Comparison of ENCODE assay signal across 32 mouse cellular contexts in genomic region chr2:72733371-72733770, GRCm38 (mm10).
DNase-seq lines count a peak whose midpoint lies in the region; ATAC-seq lines count a peak whose summit lies in the region.
"Had no signal": no experiment of that assay in that cellular context is flagged by ENCODE, and none has a peak within 500 bp of the region (broad histone marks: within the 10 kb centered on the region; RNA-seq: fewer than 3 reads in every experiment).

No protein-coding gene starts in this region.

- no peaks in the 10 kb centered on the region for H3K36me3 ChIP-seq in embryonic facial prominence, embryonic 11.5 days (replicated peaks; ENCODE audit: control insufficient read depth, insufficient read depth, low read depth, low read length)
- H3K36me3 ChIP-seq in embryonic facial prominence, embryonic 10.5 days (replicated peaks): no peaks in the 10 kb centered on the region
- H3K36me3 ChIP-seq in forebrain, embryonic 10.5 days (replicated peaks): no peaks in the 10 kb centered on the region
- H3K36me3 ChIP-seq: heart, embryonic 12.5 days; hindbrain, embryonic 13.5 days; limb, embryonic 13.5 days; lung, embryonic 15.5 days; midbrain, embryonic 13.5 days; neural tube, embryonic 13.5 days had no signal

- no peak overlapping the region for H3K4me3 ChIP-seq in embryonic facial prominence, embryonic 11.5 days (ENCODE audit: low read depth, low read length)
- no peak overlapping the region for H3K4me3 ChIP-seq in embryonic facial prominence, embryonic 10.5 days
- H3K4me3 ChIP-seq in forebrain, embryonic 10.5 days: no peak overlapping the region
- H3K4me3 ChIP-seq: heart, embryonic 12.5 days; hindbrain, embryonic 13.5 days; left cerebral cortex, adult 2 months; limb, embryonic 13.5 days; lung, embryonic 15.5 days; megakaryocyte, embryonic 14.5 days; midbrain, embryonic 13.5 days; neural tube, embryonic 13.5 days had no signal

- peak; percentile 36 for DNase-seq in embryonic facial prominence, embryonic 11.5 days (ENCODE audit: low spot score)
- no peak for DNase-seq in embryonic facial prominence, embryonic 10.5 days (ENCODE audit: low spot score)
- DNase-seq in urinary bladder, postnatal 14 days (ENCODE audit: low spot score): peak; percentile 38
- DNase-seq in urinary bladder, postnatal 10 days (ENCODE audit: low spot score): no peak
- DNase-seq in brain, adult 2 months (ENCODE audit: low read depth, low spot score): peak; percentile 40
- DNase-seq in left cerebral cortex, adult 9 months (ENCODE audit: low spot score in 2 of 2): no peak
- no peak for DNase-seq in forebrain, embryonic 10.5 days (ENCODE audit: extremely low spot score, low spot score)
- DNase-seq: adrenal gland, postnatal 36 days; cerebellum, adult 2 months; cerebellum, postnatal 14 days; forebrain, postnatal 0 days; gastrocnemius, postnatal 25 days; heart, postnatal 4 days; kidney, adult 9 months; kidney, postnatal 14 days; layer of hippocampus, adult 9-11 months; lung, postnatal 4 days; right cerebral cortex, postnatal 25 days; thymus, adult 2 months; thymus, postnatal 36 days had no signal

- no peaks in the 10 kb centered on the region for H3K4me1 ChIP-seq in embryonic facial prominence, embryonic 11.5 days (ENCODE audit: control insufficient read depth, insufficient read depth, low read length)
- peaks cover 3% of the 10 kb centered on the region; the same call in 1 of the 2 replicates for H3K4me1 ChIP-seq in embryonic facial prominence, embryonic 10.5 days
- no peaks in the 10 kb centered on the region for H3K4me1 ChIP-seq in forebrain, embryonic 10.5 days
- H3K4me1 ChIP-seq: heart, embryonic 12.5 days; hindbrain, embryonic 13.5 days; megakaryocyte, embryonic 14.5 days; midbrain, embryonic 13.5 days; neural tube, embryonic 13.5 days had no signal

- ATAC-seq in embryonic facial prominence, embryonic 11.5 days (replicated peaks; ENCODE audit: insufficient number of reproducible peaks, low FRiP score, low TSS enrichment, low read depth): no peak
- ATAC-seq in CD4-positive, CD25-positive, alpha-beta regulatory T cell, adult 4 months: no peak
- ATAC-seq: forebrain, postnatal 0 days; intestine, embryonic 16.5 days; midbrain, embryonic 13.5 days; Patski had no signal

- no peak overlapping the region for H3K4me2 ChIP-seq in embryonic facial prominence, embryonic 11.5 days (ENCODE audit: low read depth, low read length)
- H3K4me2 ChIP-seq: heart, embryonic 12.5 days; hindbrain, embryonic 13.5 days; limb, embryonic 13.5 days; liver, embryonic 11.5 days; lung, embryonic 15.5 days; midbrain, embryonic 13.5 days; neural tube, embryonic 13.5 days had no signal

- no peak overlapping the region for H3K27ac ChIP-seq in embryonic facial prominence, embryonic 11.5 days (replicated peaks; ENCODE audit: low read depth, low read length)
- no peak overlapping the region for H3K27ac ChIP-seq in embryonic facial prominence, embryonic 10.5 days (replicated peaks)
- H3K27ac ChIP-seq in forebrain, embryonic 10.5 days: no peak overlapping the region
- H3K27ac ChIP-seq: hindbrain, embryonic 13.5 days; left cerebral cortex, adult 2 months; limb, embryonic 13.5 days; lung, embryonic 15.5 days; midbrain, embryonic 13.5 days; neural tube, embryonic 13.5 days had no signal

- 55% methylated on average over 3 of the region's 3 CpGs for WGBS in embryonic facial prominence, embryonic 11.5 days
- WGBS in embryonic facial prominence, embryonic 10.5 days: 71% methylated on average over 3 of the region's 3 CpGs
- WGBS in forebrain, embryonic 10.5 days: 84% methylated on average over 3 of the region's 3 CpGs

- no peaks in the 10 kb centered on the region for H3K27me3 ChIP-seq in embryonic facial prominence, embryonic 11.5 days (ENCODE audit: control insufficient read depth, insufficient read depth, low read length)
- no peaks in the 10 kb centered on the region for H3K27me3 ChIP-seq in embryonic facial prominence, embryonic 10.5 days (replicated peaks; ENCODE audit: low read depth, poor library complexity, severe bottlenecking)
- no peaks in the 10 kb centered on the region for H3K27me3 ChIP-seq in forebrain, embryonic 10.5 days (ENCODE audit: poor library complexity, severe bottlenecking)
- H3K27me3 ChIP-seq: heart, embryonic 12.5 days; limb, embryonic 13.5 days; lung, embryonic 15.5 days; midbrain, embryonic 13.5 days; Patski had no signal

- no peaks in the 10 kb centered on the region for H3K9me3 ChIP-seq in embryonic facial prominence, embryonic 11.5 days (replicated peaks; ENCODE audit: control insufficient read depth, low read length)
- H3K9me3 ChIP-seq in embryonic facial prominence, embryonic 10.5 days: no peaks in the 10 kb centered on the region
- H3K9me3 ChIP-seq in forebrain, embryonic 10.5 days: no peaks in the 10 kb centered on the region
- H3K9me3 ChIP-seq: heart, embryonic 12.5 days; hindbrain, embryonic 13.5 days; limb, embryonic 13.5 days; lung, embryonic 15.5 days; midbrain, embryonic 13.5 days; neural tube, embryonic 13.5 days had no signal

- no peak overlapping the region for H3K9ac ChIP-seq in embryonic facial prominence, embryonic 11.5 days (replicated peaks; ENCODE audit: low read length)
- H3K9ac ChIP-seq: forebrain, postnatal 0 days; heart, embryonic 12.5 days; hindbrain, embryonic 13.5 days; limb, embryonic 13.5 days; lung, embryonic 15.5 days; midbrain, embryonic 13.5 days; neural tube, embryonic 13.5 days had no signal

Comparison
In these comparisons a context has a peak if more than half of its experiments do, and no peak if none do; other contexts are left out.
1. DNase-seq: peak in embryonic facial prominence, embryonic 11.5 days (single experiment), urinary bladder, postnatal 14 days (single experiment) and brain, adult 2 months (single experiment); none in embryonic facial prominence, embryonic 10.5 days (single experiment), urinary bladder, postnatal 10 days (single experiment), left cerebral cortex, adult 9 months (0 of 2) and forebrain, embryonic 10.5 days (single experiment).